Mouse (Mus musculus) right cerebral cortex, postnatal 36 days (tissue): ENCODE measurements at regions not wholly inside any gene's neighbourhood (a gene's known extent, or its start where the extent isn't known, plus 50 kb on each side); places are given as distances from the start of the nearest gene placed in this dataset.

ENCODE experiments used
- DNase-seq, 2 experiments: peaks; one replicate each; pipeline ENCODE4 v3.0.0; 2022; ENCODE audit warnings: low spot score in 2 of 2, mixed read lengths in 1 of 2

GRCm38 (mm10) chr5:58705561-58705960 lies 987.8 kb downstream of the Pcdh7 start:
- no peak for DNase-seq

- no peak for DNase-seq
These were observed 994.6 kb downstream of the Pcdh7 start for GRCm38 (mm10) chr5:58712381-58712780.

GRCm38 (mm10) chr5:58733366-58733765 lies 1015.6 kb downstream of the Pcdh7 start:
- DNase-seq = no peak

GRCm38 (mm10) chr5:58733961-58734360 lies 1016.2 kb downstream of the Pcdh7 start:
- no peak for DNase-seq

- peak; percentile 22 to 45 for DNase-seq
These were observed 1018.8 kb downstream of the Pcdh7 start for GRCm38 (mm10) chr5:58736610-58737009.

GRCm38 (mm10) chr5:58737264-58737883 lies 1019.6 kb downstream of the Pcdh7 start:
- DNase-seq = no peak

GRCm38 (mm10) chr5:58738041-58738440 lies 1020.3 kb downstream of the Pcdh7 start:
- DNase-seq = no peak

GRCm38 (mm10) chr5:58740759-58741158 lies 1023.0 kb downstream of the Pcdh7 start:
- DNase-seq = no peak

GRCm38 (mm10) chr5:58747684-58748083 lies 1029.9 kb downstream of the Pcdh7 start:
- DNase-seq = no peak

- no peak for DNase-seq
These were observed 1034.0 kb downstream of the Pcdh7 start for GRCm38 (mm10) chr5:58751777-58752176.
